Comparison of ENCODE assay signal across 13 mouse cellular contexts in genomic region chr5:150468431-150468830, GRCm38 (mm10). TPM values are rescaled to one million over a fixed set of nuclear protein-coding genes. Genes with fewer than 3 reads are reported as not detected.
DNase-seq lines count a peak whose midpoint lies in the region; ATAC-seq and TF ChIP-seq lines count a peak whose summit lies in the region.
"Had no signal": no experiment of that assay in that cellular context is flagged by ENCODE, and none has a peak within 500 bp of the region (broad histone marks: within the 10 kb centered on the region; RNA-seq: fewer than 3 reads in every experiment).

No protein-coding gene starts in this region.

- no peak overlapping the region for H3K4me3 ChIP-seq in heart, embryonic 14.5 days (ENCODE audit: control insufficient read depth in 1 of 2, insufficient read depth in 1 of 2, low read depth in 1 of 2, low read length in 2 of 2)
- no peak overlapping the region for H3K4me3 ChIP-seq in midbrain, embryonic 14.5 days (replicated peaks; ENCODE audit: low read depth, low read length)
- no peak overlapping the region for H3K4me3 ChIP-seq in intestine, postnatal 0 days (ENCODE audit: low read depth, low read length)
- H3K4me3 ChIP-seq: forebrain, embryonic 15.5 days; stomach, embryonic 15.5 days had no signal

- ATAC-seq in heart, embryonic 14.5 days (ENCODE audit: insufficient number of reproducible peaks, insufficient read depth, low FRiP score, low read depth), result 0 out of 2 replicates have a peak, but pooled peaks have one; percentile 46
- ATAC-seq in midbrain, embryonic 14.5 days (ENCODE audit: low FRiP score, low TSS enrichment), result no peak
- no peak for ATAC-seq in intestine, postnatal 0 days
- ATAC-seq: forebrain, embryonic 15.5 days; intestine, embryonic 16.5 days had no signal

- H3K4me2 ChIP-seq in heart, embryonic 14.5 days (ENCODE audit: low read length), result no peak overlapping the region
- no peak overlapping the region for H3K4me2 ChIP-seq in midbrain, embryonic 14.5 days (ENCODE audit: low read length)
- H3K4me2 ChIP-seq in intestine, postnatal 0 days (replicated peaks; ENCODE audit: low read depth), result no peak overlapping the region
- H3K4me2 ChIP-seq: forebrain, embryonic 15.5 days; stomach, embryonic 15.5 days had no signal

- peak overlapping the region; percentile 64 to 69 for H3K27ac ChIP-seq in heart, embryonic 14.5 days (replicated peaks in 1 of 2; ENCODE audit: control insufficient read depth in 1 of 2, insufficient read depth in 1 of 2, low read depth in 2 of 2, low read length in 2 of 2)
- no peak overlapping the region for H3K27ac ChIP-seq in midbrain, embryonic 14.5 days (replicated peaks; ENCODE audit: low read depth, low read length)
- H3K27ac ChIP-seq in intestine, postnatal 0 days (ENCODE audit: low read depth, low read length), result no peak overlapping the region
- H3K27ac ChIP-seq: forebrain, embryonic 15.5 days; macrophage; stomach, embryonic 15.5 days had no signal

- no peak for TF ChIP-seq CTCF in intestine, postnatal 0 days (IDR thresholded peaks at IDR 0.05; ENCODE audit: low read depth)

- 49% methylated on average over 6 of the region's 6 CpGs for WGBS in heart, embryonic 14.5 days
- WGBS in midbrain, embryonic 14.5 days, result 78% methylated on average over 6 of the region's 6 CpGs
- 52% methylated on average over 6 of the region's 6 CpGs for WGBS in intestine, postnatal 0 days

- H3K9me3 ChIP-seq in heart, embryonic 14.5 days (ENCODE audit: control insufficient read depth, low read length), result peaks cover 2% of the 10 kb centered on the region; the same call in 1 of the 2 replicates
- H3K9me3 ChIP-seq in midbrain, embryonic 14.5 days (ENCODE audit: control insufficient read depth, low read length), result no peaks in the 10 kb centered on the region
- H3K9me3 ChIP-seq in intestine, postnatal 0 days (ENCODE audit: control insufficient read depth), result no peaks in the 10 kb centered on the region
- H3K9me3 ChIP-seq: forebrain, embryonic 15.5 days; stomach, embryonic 15.5 days had no signal

- DNase-seq in heart, adult 11 months, result peak; percentile 98
- DNase-seq in heart, postnatal 4 days, result no peak
- peak; percentile 47 to 75 for DNase-seq in kidney, postnatal 36 days
- DNase-seq in lung, postnatal 4 days, result peak; percentile 27 to 52
- no peak for DNase-seq in midbrain, embryonic 14.5 days
- DNase-seq in layer of hippocampus, postnatal 36 days, result no peak

- peaks cover 67% of the 10 kb centered on the region for H3K36me3 ChIP-seq in heart, embryonic 14.5 days (ENCODE audit: control insufficient read depth, insufficient read depth, low read length)
- peaks cover 41% of the 10 kb centered on the region for H3K36me3 ChIP-seq in midbrain, embryonic 14.5 days (ENCODE audit: control insufficient read depth, insufficient read depth, low read length)
- 0 out of 2 replicates have a peak, but pooled peaks cover 3% of the 10 kb centered on the region for H3K36me3 ChIP-seq in intestine, postnatal 0 days (ENCODE audit: control insufficient read depth, insufficient read depth)
- H3K36me3 ChIP-seq: stomach, embryonic 15.5 days had no signal

- H3K27me3 ChIP-seq in heart, embryonic 14.5 days (ENCODE audit: control insufficient read depth, insufficient read depth, low read length), result no peaks in the 10 kb centered on the region
- H3K27me3 ChIP-seq in midbrain, embryonic 14.5 days (ENCODE audit: control insufficient read depth, insufficient read depth, low read length), result no peaks in the 10 kb centered on the region
- H3K27me3 ChIP-seq in intestine, postnatal 0 days (replicated peaks; ENCODE audit: control insufficient read depth, insufficient read depth, low read length), result no peaks in the 10 kb centered on the region
- H3K27me3 ChIP-seq: forebrain, embryonic 15.5 days; stomach, embryonic 15.5 days had no signal

- H3K4me1 ChIP-seq in heart, embryonic 14.5 days (ENCODE audit: control insufficient read depth in 2 of 2, insufficient read depth in 2 of 2, low read length in 2 of 2), result peaks cover 5 to 13% of the 10 kb centered on the region in 2 experiments
- no peaks in the 10 kb centered on the region for H3K4me1 ChIP-seq in midbrain, embryonic 14.5 days (ENCODE audit: control insufficient read depth, insufficient read depth, low read length)
- no peaks in the 10 kb centered on the region for H3K4me1 ChIP-seq in intestine, postnatal 0 days (replicated peaks; ENCODE audit: control insufficient read depth, insufficient read depth, low read length)
- H3K4me1 ChIP-seq: forebrain, embryonic 15.5 days had no signal

- no peak overlapping the region for H3K9ac ChIP-seq in heart, embryonic 14.5 days (ENCODE audit: low read length)
- no peak overlapping the region for H3K9ac ChIP-seq in midbrain, embryonic 14.5 days (replicated peaks; ENCODE audit: low read length)
- no peak overlapping the region for H3K9ac ChIP-seq in intestine, postnatal 0 days (ENCODE audit: low read depth, low read length)
- H3K9ac ChIP-seq: forebrain, embryonic 15.5 days; stomach, embryonic 15.5 days had no signal

RNA-seq across cellular contexts. Expression of gene Zar1l, which starts 49.5 kb away (rescaled TPM):
- total RNA-seq in heart, postnatal 4 days (2021), result not detected
- not detected in 2 replicates for polyA plus RNA-seq in heart, embryonic 14.5 days (2014; fragmentation: Nextera tagmentation; extraction: Ambion mirVana)
- polyA plus RNA-seq in midbrain, embryonic 14.5 days (2014; fragmentation: Nextera tagmentation; extraction: Ambion mirVana), result not detected in 2 replicates
- not detected in 2 replicates for polyA plus RNA-seq in intestine, postnatal 0 days (2015; fragmentation: Nextera tagmentation; extraction: Ambion mirVana)
- total RNA-seq in layer of hippocampus, postnatal 36 days (2021), result not detected
- total RNA-seq: CH12.LX had no signal
- polyA plus RNA-seq: forebrain, embryonic 15.5 days; intestine, embryonic 16.5 days; macrophage; stomach, embryonic 15.5 days had no signal

RNA-seq across cellular contexts. Expression of gene Brca2, which starts 54.0 kb away (rescaled TPM):
- total RNA-seq in heart, postnatal 4 days (2021), result 10 to 100 TPM; 19.6 to 22.8 TPM
- polyA plus RNA-seq in heart, embryonic 14.5 days (2014; fragmentation: Nextera tagmentation; extraction: Ambion mirVana), result 14.4 and 21.2 TPM in 2 replicates
- polyA plus RNA-seq in midbrain, embryonic 14.5 days (2014; fragmentation: Nextera tagmentation; extraction: Ambion mirVana), result 11.2 and 12.1 TPM in 2 replicates
- polyA plus RNA-seq in intestine, postnatal 0 days (2015; fragmentation: Nextera tagmentation; extraction: Ambion mirVana), result 6.6 and 6.7 TPM in 2 replicates
- 1 to 10 TPM; 4.3 to 5.3 TPM for total RNA-seq in layer of hippocampus, postnatal 36 days (2021)

Comparison
In these comparisons a context has a peak if more than half of its experiments do, and no peak if none do; other contexts are left out.
1. DNase-seq: peak in heart, adult 11 months (single experiment), kidney, postnatal 36 days (2 of 2) and lung, postnatal 4 days (2 of 2); none in heart, postnatal 4 days (single experiment), midbrain, embryonic 14.5 days (single experiment) and layer of hippocampus, postnatal 36 days (0 of 2).
2. H3K27ac ChIP-seq: peak in heart, embryonic 14.5 days (2 of 2); none in midbrain, embryonic 14.5 days (single experiment) and intestine, postnatal 0 days (single experiment).